Mouse (Mus musculus): ENCODE measurements around the gene Zbtb12.
"Not testable (repeated sequence)": the region's sequence is repeated elsewhere in the genome, so short reads cannot be mapped to it uniquely, and the experiment has no call there.

Gene Zbtb12

GRCm38 (mm10) chr17:34879336-34879879 lies at the start of gene Zbtb12:
TSS of gene Zbtb12 (plus strand) at chr17:34879483.
- DNase-seq, result no peak

GRCm38 (mm10) chr17:34830776-34831175 lies 48.5 kb upstream of the Zbtb12 start:
- not testable (repeated sequence) for DNase-seq

GRCm38 (mm10) chr17:34836155-34836855 lies 43.0 kb upstream of the Zbtb12 start:
- no peak for DNase-seq

GRCm38 (mm10) chr17:34836856-34837221 lies 42.4 kb upstream of the Zbtb12 start, which contains the start of the genes Stk19 and Dxo:
TSS of gene Stk19 (minus strand) at chr17:34836945.
TSS of gene Dxo (plus strand) at chr17:34837019.
- DNase-seq, result peak; percentile 96 to 97

GRCm38 (mm10) chr17:34837464-34838324 lies 41.6 kb upstream of the Zbtb12 start:
- DNase-seq, result peak in 1 of 2 experiments; percentile 26

GRCm38 (mm10) chr17:34838785-34839184 lies 40.5 kb upstream of the Zbtb12 start:
- DNase-seq, result no peak

GRCm38 (mm10) chr17:34840736-34841307 lies 38.5 kb upstream of the Zbtb12 start:
- DNase-seq, result no peak

GRCm38 (mm10) chr17:34844884-34845283 lies 34.4 kb upstream of the Zbtb12 start:
- DNase-seq, result no peak

- no peak for DNase-seq
Measured at GRCm38 (mm10) chr17:34847192-34847591, 32.1 kb upstream of the Zbtb12 start.

GRCm38 (mm10) chr17:34847615-34848014 lies 31.7 kb upstream of the Zbtb12 start:
- DNase-seq, result no peak

- DNase-seq, result peak; percentile 96 to 99
Measured at GRCm38 (mm10) chr17:34849722-34850516, 29.4 kb upstream of the Zbtb12 start, which contains the start of the genes Skiv2l and Nelfe. TSS of gene Skiv2l (minus strand) at chr17:34850210. TSS of gene Nelfe (plus strand) at chr17:34850391.

GRCm38 (mm10) chr17:34850517-34851125 lies 28.7 kb upstream of the Zbtb12 start:
- DNase-seq, result no peak

- no peak for DNase-seq
Measured at GRCm38 (mm10) chr17:34853511-34853910, 25.8 kb upstream of the Zbtb12 start.

- DNase-seq, result no peak
Measured at GRCm38 (mm10) chr17:34854761-34855160, 24.5 kb upstream of the Zbtb12 start.

GRCm38 (mm10) chr17:34855825-34856224 lies 23.5 kb upstream of the Zbtb12 start:
- peak; percentile 38 to 44 for DNase-seq

GRCm38 (mm10) chr17:34858670-34859069 lies 20.6 kb upstream of the Zbtb12 start:
- no peak for DNase-seq

- DNase-seq, result no peak
Measured at GRCm38 (mm10) chr17:34860514-34860913, 18.8 kb upstream of the Zbtb12 start.

GRCm38 (mm10) chr17:34861704-34862415 lies 17.4 kb upstream of the Zbtb12 start:
- no peak for DNase-seq

GRCm38 (mm10) chr17:34862416-34863081 lies 16.7 kb upstream of the Zbtb12 start, which contains the start of gene Cfb:
TSS of gene Cfb (minus strand) at chr17:34862518.
- no peak for DNase-seq

- no peak for DNase-seq
Measured at GRCm38 (mm10) chr17:34865981-34866380, 13.3 kb upstream of the Zbtb12 start.
